Mouse (Mus musculus): ENCODE measurements at regions not wholly inside any gene's neighbourhood (a gene's known extent, or its start where the extent isn't known, plus 50 kb on each side); places are given as distances from the start of the nearest gene placed in this dataset.

DNA sequence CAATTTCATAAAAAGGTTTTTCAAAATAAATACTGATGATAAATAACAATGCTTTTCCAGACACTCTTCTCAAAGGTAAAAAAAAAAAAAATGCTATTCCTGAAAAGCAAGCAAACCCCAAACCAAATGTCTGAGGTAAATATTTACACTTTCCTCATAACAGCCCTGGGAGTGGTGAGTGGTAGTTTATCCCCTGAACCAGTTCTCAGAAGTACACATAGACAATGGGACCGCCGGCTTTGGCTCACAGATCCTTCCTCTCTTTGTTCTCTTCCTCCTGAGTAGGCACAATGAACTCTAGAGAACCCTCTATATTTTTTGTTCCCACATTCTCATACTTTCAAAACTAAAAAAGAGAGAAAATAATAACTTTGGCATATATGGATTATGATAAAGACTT, 153.1 kb upstream of the Tars start:
- DNase-seq (ENCODE audit: low read depth), result no peak
- TF ChIP-seq POLR2A (IDR thresholded peaks at IDR 0.05; ENCODE audit: borderline replicate concordance, extremely low read depth, insufficient read depth, insufficient read length, poor library complexity, severe bottlenecking) (no peak), CTCF (IDR thresholded peaks at IDR 0.05; ENCODE audit: borderline replicate concordance, extremely low read depth, insufficient read depth, insufficient read length) (no peak)

DNA sequence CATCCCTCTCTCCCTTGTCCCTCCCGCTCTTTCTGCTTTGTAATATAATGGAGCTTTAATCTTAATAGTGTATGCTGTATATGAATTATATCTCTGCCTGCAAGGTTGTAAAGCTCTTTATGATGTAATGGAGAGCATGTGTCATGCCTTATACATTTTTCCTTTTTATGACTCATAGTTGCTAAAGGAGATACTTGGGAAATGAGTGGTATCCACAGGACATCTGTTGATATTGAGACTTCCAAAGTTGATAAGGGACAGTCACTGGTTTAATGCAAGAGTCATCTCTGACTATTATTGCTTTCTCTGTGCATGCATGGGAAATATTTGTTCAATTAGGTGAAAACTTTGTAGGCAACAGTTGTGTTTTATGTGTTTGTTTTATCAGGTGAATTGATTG, 152.6 kb upstream of the Tars start:
- DNase-seq (ENCODE audit: low read depth), result no peak
- no peak for TF ChIP-seq POLR2A (IDR thresholded peaks at IDR 0.05; ENCODE audit: borderline replicate concordance, extremely low read depth, insufficient read depth, insufficient read length, poor library complexity, severe bottlenecking)

DNA sequence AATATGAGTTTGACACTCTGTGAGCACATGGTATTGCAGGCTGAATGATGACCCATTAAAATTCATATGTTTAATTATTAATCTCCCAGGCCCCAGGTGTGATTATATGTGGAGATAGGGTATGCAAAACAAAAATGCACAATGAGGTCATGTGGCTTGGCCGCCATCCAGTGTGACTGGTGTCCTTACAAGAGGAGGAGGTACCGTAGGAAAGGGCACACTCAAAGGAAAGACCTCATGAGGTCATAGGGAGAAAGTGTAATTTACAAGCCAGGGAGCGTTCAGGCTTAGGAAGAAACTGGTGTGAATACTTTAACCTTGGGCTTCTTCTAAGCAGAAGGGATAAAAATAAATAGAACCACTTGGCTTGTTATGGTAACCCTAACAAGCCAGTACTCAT, 140.0 kb upstream of the Tars start:
- TF ChIP-seq CTCF (IDR thresholded peaks at IDR 0.05; ENCODE audit: borderline replicate concordance, extremely low read depth, insufficient read depth, insufficient read length), result no peak
- no peak for TF ChIP-seq POLR2A (IDR thresholded peaks at IDR 0.05; ENCODE audit: borderline replicate concordance, extremely low read depth, insufficient read depth, insufficient read length, poor library complexity, severe bottlenecking)
- DNase-seq (ENCODE audit: low read depth), result peak; percentile 7

DNA sequence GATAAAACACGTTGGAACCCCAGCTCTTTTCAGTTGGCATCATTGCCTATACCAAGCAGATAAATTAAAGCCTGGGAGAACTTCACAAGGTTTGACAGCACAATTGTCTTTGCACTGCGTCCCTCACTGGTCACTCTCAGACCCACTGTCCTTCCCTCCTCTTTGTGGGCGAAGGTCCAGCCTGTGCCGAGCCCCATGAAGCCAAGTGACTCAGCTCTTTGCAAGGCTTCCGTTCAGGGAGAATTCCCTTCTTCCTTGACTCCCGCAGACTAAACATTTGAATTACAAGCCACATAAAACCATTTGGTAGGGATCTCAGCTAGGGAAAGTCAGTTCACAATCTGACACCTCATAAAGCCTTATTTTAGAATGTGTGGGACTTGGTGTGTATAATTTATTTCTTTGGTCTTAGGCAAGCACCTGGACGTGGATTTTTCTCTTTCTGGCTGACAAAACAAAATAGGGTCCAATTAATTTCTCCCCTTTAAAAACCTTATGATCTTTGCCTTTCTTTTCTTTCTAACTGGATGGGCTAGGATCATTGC, 136.7 kb upstream of the Tars start:
- no peak for TF ChIP-seq POLR2A (IDR thresholded peaks at IDR 0.05; ENCODE audit: borderline replicate concordance, extremely low read depth, insufficient read depth, insufficient read length, poor library complexity, severe bottlenecking)
- TF ChIP-seq CTCF (IDR thresholded peaks at IDR 0.05; ENCODE audit: borderline replicate concordance, extremely low read depth, insufficient read depth, insufficient read length), result no peak
- no peak for DNase-seq (ENCODE audit: low read depth)

DNA sequence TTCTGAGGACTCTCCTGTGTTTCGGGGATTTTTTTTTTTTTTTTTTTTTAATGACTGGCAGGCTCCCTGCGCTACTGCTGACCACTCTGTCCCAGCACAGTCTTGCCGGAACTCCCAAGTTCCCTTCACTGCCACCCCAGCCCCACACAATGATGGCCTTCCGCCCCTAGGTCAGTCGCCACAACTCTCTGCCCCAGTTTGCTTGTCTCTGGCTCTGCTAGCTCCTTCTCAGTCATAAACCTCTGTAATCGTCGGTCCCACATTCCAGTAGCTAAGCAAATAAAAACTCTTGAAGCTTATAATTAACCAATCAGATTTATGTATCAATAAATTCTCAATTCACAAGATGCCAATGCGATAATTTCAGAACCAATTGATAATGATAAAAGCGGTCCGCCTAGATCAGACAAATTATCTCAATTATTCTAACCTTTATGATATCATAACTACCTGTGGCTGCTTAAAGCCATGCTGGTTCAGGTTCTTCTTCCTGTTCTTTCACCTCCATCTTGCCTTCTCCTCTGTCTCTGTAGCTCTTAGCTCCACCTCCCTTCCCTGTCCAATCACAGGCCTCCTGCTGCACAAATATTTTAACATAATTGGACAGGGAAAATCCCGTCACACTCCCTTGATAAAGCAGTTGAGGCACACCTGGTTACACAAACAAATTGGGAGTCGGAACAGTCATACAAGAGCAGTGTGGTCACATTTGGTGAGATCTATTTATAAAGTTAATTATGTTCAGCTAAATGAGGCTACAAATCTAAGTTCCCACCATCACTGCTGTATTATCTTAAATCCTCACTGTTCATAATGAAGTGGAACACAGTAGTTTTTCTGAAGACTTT, 135.2 kb upstream of the Tars start:
- no peak for TF ChIP-seq POLR2A (IDR thresholded peaks at IDR 0.05; ENCODE audit: borderline replicate concordance, extremely low read depth, insufficient read depth, insufficient read length, poor library complexity, severe bottlenecking)
- TF ChIP-seq CTCF (IDR thresholded peaks at IDR 0.05; ENCODE audit: borderline replicate concordance, extremely low read depth, insufficient read depth, insufficient read length), result no peak
- DNase-seq (ENCODE audit: low read depth), result no peak

DNA sequence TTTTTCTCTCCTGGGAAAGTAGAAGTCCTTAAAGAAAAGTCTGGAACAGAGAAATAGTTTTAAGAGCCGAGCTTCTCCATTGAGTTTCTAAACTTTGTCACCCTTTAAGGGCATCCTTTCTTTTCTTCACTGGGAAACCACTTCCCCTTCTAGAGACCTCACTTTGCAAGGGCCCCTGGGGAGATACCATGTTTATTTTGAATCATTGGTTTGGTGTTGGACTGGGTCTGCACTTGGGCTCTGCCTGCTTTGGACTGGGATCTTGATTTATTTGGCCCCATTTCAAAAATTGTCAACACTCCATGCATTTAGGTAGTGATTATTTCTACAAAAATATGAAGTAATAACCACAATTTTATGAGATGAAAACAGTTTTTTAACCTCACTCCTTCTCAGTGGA, 134.2 kb upstream of the Tars start:
- DNase-seq (ENCODE audit: low read depth), result no peak
- TF ChIP-seq POLR2A (IDR thresholded peaks at IDR 0.05; ENCODE audit: borderline replicate concordance, extremely low read depth, insufficient read depth, insufficient read length, poor library complexity, severe bottlenecking), result no peak
- no peak for TF ChIP-seq CTCF (IDR thresholded peaks at IDR 0.05; ENCODE audit: borderline replicate concordance, extremely low read depth, insufficient read depth, insufficient read length)

DNA sequence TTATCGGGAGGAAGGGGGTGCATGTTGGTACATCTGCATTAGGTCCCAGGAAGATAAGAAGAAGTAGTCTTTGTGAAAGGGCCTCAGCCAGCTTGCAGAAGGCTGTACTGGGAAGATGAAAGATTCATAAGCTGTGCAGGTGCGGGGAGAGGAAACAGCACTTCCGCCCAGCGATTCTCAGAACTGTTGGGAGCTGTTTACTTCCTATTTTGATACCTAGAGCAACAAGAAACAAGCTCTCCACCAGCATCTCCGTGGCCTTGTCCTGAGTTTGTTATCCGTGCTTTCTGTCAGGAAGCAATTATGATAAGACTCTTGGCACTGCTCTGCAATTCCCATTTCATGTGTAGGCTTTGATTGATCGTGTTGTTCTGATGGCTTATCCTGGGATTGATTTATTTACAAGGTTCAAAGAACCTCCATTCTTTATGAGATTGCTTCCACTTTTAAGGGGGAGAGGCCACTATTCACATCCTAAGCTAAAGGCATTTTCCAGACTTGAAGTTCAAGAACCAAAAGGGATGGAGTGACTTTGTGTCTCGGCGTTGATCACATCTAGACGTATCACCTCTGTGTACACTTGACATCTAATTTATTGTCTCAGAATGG, 133.6 kb upstream of the Tars start:
- DNase-seq (ENCODE audit: low read depth), result no peak
- TF ChIP-seq POLR2A (IDR thresholded peaks at IDR 0.05; ENCODE audit: borderline replicate concordance, extremely low read depth, insufficient read depth, insufficient read length, poor library complexity, severe bottlenecking) (no peak), CTCF (IDR thresholded peaks at IDR 0.05; ENCODE audit: borderline replicate concordance, extremely low read depth, insufficient read depth, insufficient read length) (no peak)

DNA sequence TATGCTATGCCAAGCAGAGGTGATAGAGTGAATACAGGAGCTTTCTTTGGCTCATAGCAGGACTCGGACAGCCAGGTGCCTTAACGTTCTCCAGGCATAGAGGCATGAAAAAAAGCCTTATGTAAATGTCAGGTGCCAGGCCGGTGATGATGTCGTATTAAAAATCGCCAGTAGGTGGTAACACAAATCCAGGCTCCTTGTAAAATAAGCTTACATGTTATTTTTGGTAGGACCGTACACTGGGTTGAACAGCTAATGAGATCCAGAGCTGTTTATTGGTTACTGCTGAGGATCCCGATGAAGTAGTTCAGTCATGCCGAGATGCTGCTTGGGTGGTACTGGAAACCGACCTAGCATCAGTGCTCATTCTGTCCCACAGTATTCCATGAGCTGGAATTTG, 133.1 kb upstream of the Tars start:
- TF ChIP-seq POLR2A (IDR thresholded peaks at IDR 0.05; ENCODE audit: borderline replicate concordance, extremely low read depth, insufficient read depth, insufficient read length, poor library complexity, severe bottlenecking), result no peak
- no peak for TF ChIP-seq CTCF (IDR thresholded peaks at IDR 0.05; ENCODE audit: borderline replicate concordance, extremely low read depth, insufficient read depth, insufficient read length)
- no peak for DNase-seq (ENCODE audit: low read depth)

DNA sequence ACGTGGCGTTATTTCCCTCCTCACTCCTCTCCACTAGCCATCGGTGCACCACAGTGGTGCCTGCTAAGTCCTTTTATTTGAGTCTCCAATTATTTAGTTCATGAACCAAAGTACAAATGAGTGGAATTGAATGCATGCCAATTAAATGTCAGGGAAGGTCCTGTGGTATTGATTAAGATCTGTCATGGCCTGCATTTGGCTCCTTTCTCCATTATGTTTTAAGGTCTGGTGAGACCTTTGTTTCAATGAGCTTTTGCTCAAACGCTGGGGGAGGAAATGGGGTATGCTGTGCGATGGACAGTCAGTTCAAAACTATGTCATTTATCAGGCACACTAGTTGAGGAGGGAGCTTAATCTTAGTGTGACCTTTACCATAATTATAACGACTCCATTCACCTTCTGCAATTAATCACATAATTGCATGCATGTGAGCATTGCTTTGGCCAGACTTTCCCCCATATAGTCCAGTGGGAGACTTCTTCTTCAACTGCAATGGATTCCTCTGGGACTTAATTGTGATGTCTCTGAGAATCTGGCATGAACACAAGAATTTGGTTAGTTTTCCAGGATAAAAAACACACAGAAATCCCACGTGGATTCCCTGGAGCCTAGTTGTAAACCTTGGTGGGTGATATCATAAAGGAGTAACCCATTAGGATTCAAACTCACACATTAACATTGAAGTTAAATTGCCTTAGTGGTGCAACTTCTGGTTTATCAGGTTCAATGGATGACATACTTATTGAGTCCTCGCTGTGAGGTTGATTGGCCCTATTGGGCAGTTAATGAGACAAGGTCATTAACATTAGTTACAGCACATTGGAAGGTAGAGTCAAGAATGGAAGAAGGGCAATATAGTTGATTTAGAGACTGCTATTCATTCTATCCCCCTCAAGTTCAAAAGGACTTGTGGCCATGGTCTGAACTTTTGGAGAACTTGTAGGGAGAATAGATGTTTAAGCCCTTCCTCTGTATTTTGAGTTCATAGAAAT, 130.7 kb upstream of the Tars start:
- TF ChIP-seq CTCF (IDR thresholded peaks at IDR 0.05; ENCODE audit: borderline replicate concordance, extremely low read depth, insufficient read depth, insufficient read length) (no peak), POLR2A (IDR thresholded peaks at IDR 0.05; ENCODE audit: borderline replicate concordance, extremely low read depth, insufficient read depth, insufficient read length, poor library complexity, severe bottlenecking) (no peak)
- peak; percentile 76 for DNase-seq (ENCODE audit: low read depth)

DNA sequence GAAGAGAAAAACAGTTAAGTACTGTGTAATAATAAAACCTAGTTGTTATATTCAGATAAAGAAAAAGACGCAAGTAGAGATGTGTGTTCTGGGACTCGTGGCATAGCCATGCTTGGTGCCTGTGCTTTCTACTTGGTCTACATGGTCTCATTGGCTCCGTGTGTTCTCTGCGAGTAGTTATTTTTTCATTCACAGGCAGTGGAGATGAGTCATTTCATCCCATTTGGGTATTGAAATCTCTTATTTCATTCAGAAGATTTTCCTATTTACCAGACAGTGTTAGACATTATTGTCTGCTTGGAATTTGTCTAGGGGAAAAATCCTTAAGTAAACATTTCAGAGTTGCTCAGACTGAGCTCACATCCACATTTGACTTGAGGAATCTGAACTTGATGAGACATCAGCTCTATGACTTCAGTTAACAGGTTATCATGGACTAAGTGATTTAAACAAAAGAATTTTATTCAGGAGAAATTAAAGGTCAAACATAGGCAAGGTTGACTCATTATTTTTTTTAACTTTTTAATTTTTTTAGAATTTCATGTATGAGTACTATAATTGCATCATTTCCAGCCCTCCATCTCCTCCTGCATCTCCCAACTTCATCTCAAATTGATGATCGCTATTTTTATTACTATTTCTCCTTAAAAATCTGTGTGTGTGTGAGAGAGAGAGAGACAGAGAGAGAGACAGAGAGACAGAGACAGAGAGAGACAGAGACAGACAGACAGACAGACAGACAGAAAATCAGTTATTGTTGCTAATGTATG, 125.1 kb upstream of the Tars start:
- TF ChIP-seq CTCF (IDR thresholded peaks at IDR 0.05; ENCODE audit: borderline replicate concordance, extremely low read depth, insufficient read depth, insufficient read length), result no peak
- TF ChIP-seq POLR2A (IDR thresholded peaks at IDR 0.05; ENCODE audit: borderline replicate concordance, extremely low read depth, insufficient read depth, insufficient read length, poor library complexity, severe bottlenecking), result no peak
- DNase-seq (ENCODE audit: low read depth), result no peak
